Mouse (Mus musculus) myocyte (in vitro differentiated cells): ENCODE data around the gene Olfr859.

Experiments
- CEBPB ChIP-seq: IDR thresholded peaks from 2 replicates; pipeline ENCODE4 v1.6.1; 2011; ENCODE audit warnings: mild to moderate bottlenecking, moderate library complexity; ENCODE audit not compliant: poor library complexity, insufficient read depth, severe bottlenecking
- E2F4 ChIP-seq: IDR thresholded peaks from one replicate; pipeline ENCODE4 v1.6.1; 2011; ENCODE audit warnings: mild to moderate bottlenecking, control low read depth, moderate library complexity; ENCODE audit not compliant: insufficient read depth
- MAX ChIP-seq: IDR thresholded peaks from one replicate; pipeline ENCODE4 v1.6.1; 2011; ENCODE audit warnings: low read depth, mild to moderate bottlenecking, control low read depth
- MYOD1 ChIP-seq, 3 experiments: IDR thresholded peaks; one replicate each; pipeline ENCODE4 v1.6.1; 2011; ENCODE audit warnings: control low read depth in 2 of 3, low read depth in 2 of 3, mild to moderate bottlenecking in 2 of 3, moderate library complexity in 1 of 3; ENCODE audit not compliant: insufficient read length in 2 of 3, control insufficient read depth in 1 of 3
- MYOG ChIP-seq, 3 experiments: IDR thresholded peaks; one replicate each; pipeline ENCODE4 v1.6.1; 2011; ENCODE audit warnings: control low read depth in 2 of 3, low read depth in 2 of 3, mild to moderate bottlenecking in 2 of 3; ENCODE audit not compliant: insufficient read length in 2 of 3, control insufficient read depth in 1 of 3, insufficient read depth in 1 of 3
- POLR2A ChIP-seq: IDR thresholded peaks from one replicate; pipeline ENCODE4 v1.6.1; 2011; ENCODE audit warnings: low read depth, mild to moderate bottlenecking, control low read depth, moderate library complexity; ENCODE audit not compliant: insufficient read length
- POLR2AphosphoS2 ChIP-seq: IDR thresholded peaks from one replicate; pipeline ENCODE4 v1.6.1; 2011; ENCODE audit warnings: low read depth, control low read depth; ENCODE audit not compliant: insufficient read length
- SRF ChIP-seq: IDR thresholded peaks from one replicate; pipeline ENCODE4 v1.6.1; 2011; ENCODE audit warnings: low read depth; ENCODE audit not compliant: control insufficient read depth, insufficient read length
- TCF12 ChIP-seq: IDR thresholded peaks from one replicate; pipeline ENCODE4 v1.6.1; 2011; ENCODE audit warnings: mild to moderate bottlenecking, control low read depth; ENCODE audit not compliant: poor library complexity, insufficient read depth, severe bottlenecking
- TCF3 ChIP-seq: IDR thresholded peaks from one replicate; pipeline ENCODE4 v1.6.1; 2011; ENCODE audit warnings: low read depth, control low read depth; ENCODE audit not compliant: insufficient read length
- USF1 ChIP-seq: IDR thresholded peaks from one replicate; pipeline ENCODE4 v1.6.1; 2011; ENCODE audit warnings: low read depth, mild to moderate bottlenecking, control low read depth, moderate library complexity

DNA sequence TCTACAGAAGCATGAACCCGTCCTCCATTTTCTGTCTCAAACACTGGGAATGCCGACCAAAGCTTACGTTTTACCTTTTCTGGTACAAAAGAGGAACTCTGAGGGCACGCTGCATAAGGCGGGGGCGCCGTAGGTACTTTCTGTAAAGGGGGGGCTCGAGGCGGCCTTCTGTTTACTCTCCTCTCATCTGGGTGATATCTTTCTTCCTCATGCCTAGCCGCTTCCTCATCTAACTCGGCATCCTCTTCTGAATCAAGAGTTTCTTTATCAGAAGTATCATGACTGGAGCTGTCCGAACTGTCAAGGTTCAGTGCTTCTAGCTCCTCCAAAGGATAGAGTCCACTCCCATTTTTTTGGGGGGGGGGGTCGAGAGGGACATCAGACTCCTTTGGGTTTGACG lies 35.6 kb upstream of the Olfr859 start:
- TF ChIP-seq POLR2A: no peak
- TF ChIP-seq MAX: no peak
- no peak for TF ChIP-seq POLR2AphosphoS2
- no peak for TF ChIP-seq SRF
- no peak for TF ChIP-seq E2F4
- TF ChIP-seq TCF12: no peak
- no peak for TF ChIP-seq TCF3
- TF ChIP-seq CEBPB: no peak
- TF ChIP-seq MYOG (IDR thresholded peaks at IDR 0.05; ENCODE audit: control insufficient read depth in 1 of 3, insufficient read depth in 1 of 3, insufficient read length in 2 of 3, low read depth in 2 of 3): no peak
- no peak for TF ChIP-seq MYOD1 (IDR thresholded peaks at IDR 0.05; ENCODE audit: control insufficient read depth in 1 of 3, insufficient read length in 2 of 3, low read depth in 2 of 3)
- no peak for TF ChIP-seq USF1
